ENCODE assay signal across 13 mouse cellular contexts in the genomic region with DNA sequence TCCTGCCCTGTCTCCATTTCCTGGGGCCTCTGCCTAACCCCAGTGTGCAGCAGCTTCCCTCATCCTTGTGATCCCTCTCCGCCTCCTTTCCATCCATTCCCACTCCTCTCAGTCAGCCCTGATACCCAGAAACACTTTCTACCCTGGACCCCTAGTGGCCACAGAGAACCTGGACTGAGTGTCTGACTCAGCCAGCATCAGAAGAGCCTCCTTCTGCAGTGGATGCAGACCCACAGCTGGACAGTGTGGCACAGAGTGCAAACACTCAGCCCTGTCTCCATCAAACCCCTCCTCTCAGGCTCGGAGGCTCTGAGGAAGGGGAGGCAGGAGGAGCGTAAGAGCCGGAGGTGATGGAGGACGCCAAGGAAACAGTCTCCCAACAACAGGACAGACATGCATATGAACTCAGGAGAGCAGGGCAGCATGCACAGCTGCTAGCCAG. TPM values are rescaled to one million over a fixed set of nuclear protein-coding genes. Genes with fewer than 3 reads are reported as not detected.
DNase-seq lines count a peak whose midpoint lies in the region; ATAC-seq and TF ChIP-seq lines count a peak whose summit lies in the region.
"Had no signal": no experiment of that assay in that cellular context is flagged by ENCODE, and none has a peak within 500 bp of the region (broad histone marks: within the 10 kb centered on the region; RNA-seq: fewer than 3 reads in every experiment).

No protein-coding gene starts in this region.

- ATAC-seq in forebrain, postnatal 0 days: no peak
- ATAC-seq in forebrain, embryonic 11.5 days (replicated peaks; ENCODE audit: low FRiP score): no peak
- no peak for ATAC-seq in intestine, postnatal 0 days

- H3K36me3 ChIP-seq in forebrain, postnatal 0 days (ENCODE audit: insufficient read depth): no peaks in the 10 kb centered on the region
- H3K36me3 ChIP-seq in forebrain, embryonic 11.5 days (ENCODE audit: control insufficient read depth, insufficient read depth, low read length): no peaks in the 10 kb centered on the region
- H3K36me3 ChIP-seq in intestine, postnatal 0 days (ENCODE audit: control insufficient read depth, insufficient read depth): no peaks in the 10 kb centered on the region
- H3K36me3 ChIP-seq: limb, embryonic 12.5 days had no signal

- H3K4me1 ChIP-seq in forebrain, postnatal 0 days (ENCODE audit: insufficient read depth): no peaks in the 10 kb centered on the region
- no peaks in the 10 kb centered on the region for H3K4me1 ChIP-seq in forebrain, embryonic 11.5 days (replicated peaks; ENCODE audit: control insufficient read depth, insufficient read depth, low read length)
- no peaks in the 10 kb centered on the region for H3K4me1 ChIP-seq in intestine, postnatal 0 days (replicated peaks; ENCODE audit: control insufficient read depth, insufficient read depth, low read length)

- H3K27me3 ChIP-seq in forebrain, postnatal 0 days (ENCODE audit: insufficient read depth, low read length): no peaks in the 10 kb centered on the region
- H3K27me3 ChIP-seq in forebrain, embryonic 11.5 days (ENCODE audit: control insufficient read depth, insufficient read depth, low read length): no peaks in the 10 kb centered on the region
- H3K27me3 ChIP-seq in intestine, postnatal 0 days (replicated peaks; ENCODE audit: control insufficient read depth, insufficient read depth, low read length): no peaks in the 10 kb centered on the region

- no peak for DNase-seq in forebrain, postnatal 0 days
- DNase-seq in forebrain, embryonic 11.5 days (ENCODE audit: low spot score): no peak
- DNase-seq in testis, postnatal 10 days (ENCODE audit: low spot score): peak; percentile 34
- DNase-seq in testis, postnatal 14 days (ENCODE audit: low spot score): no peak
- DNase-seq in adrenal gland, postnatal 36 days: no peak
- no peak for DNase-seq in cerebellum, adult 8-10 months
- no peak for DNase-seq in heart, postnatal 4 days
- DNase-seq: B cell, adult 2 months; kidney, adult 8-10 months had no signal

- no peak overlapping the region for H3K4me3 ChIP-seq in forebrain, postnatal 0 days (ENCODE audit: low read depth, low read length)
- no peak overlapping the region for H3K4me3 ChIP-seq in forebrain, embryonic 11.5 days (ENCODE audit: low read depth, low read length)
- H3K4me3 ChIP-seq in intestine, postnatal 0 days (ENCODE audit: low read depth, low read length): no peak overlapping the region
- H3K4me3 ChIP-seq: limb, embryonic 12.5 days had no signal

- H3K9me3 ChIP-seq in forebrain, postnatal 0 days (ENCODE audit: low read length): no peaks in the 10 kb centered on the region
- H3K9me3 ChIP-seq in forebrain, embryonic 11.5 days (ENCODE audit: control insufficient read depth, low read length): no peaks in the 10 kb centered on the region
- no peaks in the 10 kb centered on the region for H3K9me3 ChIP-seq in intestine, postnatal 0 days (ENCODE audit: control insufficient read depth)
- H3K9me3 ChIP-seq: limb, embryonic 12.5 days had no signal

- peak; percentile 43 for TF ChIP-seq CTCF in forebrain, postnatal 0 days (IDR thresholded peaks at IDR 0.05; ENCODE audit: low read depth)
- TF ChIP-seq CTCF in intestine, postnatal 0 days (IDR thresholded peaks at IDR 0.05; ENCODE audit: low read depth): peak; percentile 65

- 43% methylated on average over 5 of the region's 5 CpGs for WGBS in forebrain, postnatal 0 days
- 29% methylated on average over 5 of the region's 5 CpGs for WGBS in forebrain, embryonic 11.5 days
- 43% methylated on average over 5 of the region's 5 CpGs for WGBS in intestine, postnatal 0 days

- H3K9ac ChIP-seq in forebrain, postnatal 0 days: no peak overlapping the region
- no peak overlapping the region for H3K9ac ChIP-seq in forebrain, embryonic 11.5 days (ENCODE audit: low read length)
- no peak overlapping the region for H3K9ac ChIP-seq in intestine, postnatal 0 days (ENCODE audit: low read depth, low read length)
- H3K9ac ChIP-seq: limb, embryonic 12.5 days had no signal

- no peak overlapping the region for H3K27ac ChIP-seq in forebrain, postnatal 0 days (ENCODE audit: low read depth, low read length)
- H3K27ac ChIP-seq in forebrain, embryonic 11.5 days (ENCODE audit: low read depth, low read length): no peak overlapping the region
- no peak overlapping the region for H3K27ac ChIP-seq in intestine, postnatal 0 days (ENCODE audit: low read depth, low read length)
- H3K27ac ChIP-seq: limb, embryonic 12.5 days; macrophage had no signal

- no peak overlapping the region for H3K4me2 ChIP-seq in forebrain, postnatal 0 days (ENCODE audit: low read depth)
- H3K4me2 ChIP-seq in forebrain, embryonic 11.5 days (ENCODE audit: low read depth, low read length, severe bottlenecking): no peak overlapping the region
- H3K4me2 ChIP-seq in intestine, postnatal 0 days (replicated peaks; ENCODE audit: low read depth): no peak overlapping the region
- H3K4me2 ChIP-seq: limb, embryonic 12.5 days had no signal

RNA-seq across cellular contexts. Expression of a gene that starts 27.3 kb away (rescaled TPM):
- total RNA-seq in forebrain, postnatal 0 days (2014; rRNA removed): 2.2 and 2.4 TPM in 2 replicates
- polyA plus RNA-seq in forebrain, postnatal 0 days (2015; fragmentation: Nextera tagmentation; extraction: Ambion mirVana): 3.0 and 4.4 TPM in 2 replicates
- polyA plus RNA-seq in forebrain, embryonic 11.5 days (2014; fragmentation: Nextera tagmentation; extraction: Ambion mirVana): 0.12 and 0.15 TPM in 2 replicates
- polyA plus RNA-seq in intestine, postnatal 0 days (2015; fragmentation: Nextera tagmentation; extraction: Ambion mirVana): 5.5 and 5.8 TPM in 2 replicates
- total RNA-seq in adrenal gland, postnatal 36 days (2021): not detected
- total RNA-seq in heart, postnatal 4 days (2021): under 1 TPM in 1 of 2 experiments, not detected in 1; 0.52 TPM
- polyA plus RNA-seq: gonadal fat pad, adult 2 months; limb, embryonic 12.5 days; macrophage had no signal

RNA-seq across cellular contexts. Expression of a gene that starts 28.4 kb away (rescaled TPM):
- total RNA-seq in forebrain, postnatal 0 days (2014; rRNA removed): 0.69 and 0.90 TPM in 2 replicates
- 0.15 and 0.47 TPM in 2 replicates for polyA plus RNA-seq in forebrain, postnatal 0 days (2015; fragmentation: Nextera tagmentation; extraction: Ambion mirVana)
- polyA plus RNA-seq in forebrain, embryonic 11.5 days (2014; fragmentation: Nextera tagmentation; extraction: Ambion mirVana): not detected in 2 replicates
- polyA plus RNA-seq in intestine, postnatal 0 days (2015; fragmentation: Nextera tagmentation; extraction: Ambion mirVana): 0.52 and 0.64 TPM in 2 replicates
- total RNA-seq in adrenal gland, postnatal 36 days (2021): not detected
- not detected for total RNA-seq in heart, postnatal 4 days (2021)
- polyA plus RNA-seq: gonadal fat pad, adult 2 months; limb, embryonic 12.5 days; macrophage had no signal

RNA-seq across cellular contexts. Expression of a gene that starts 49.2 kb away (rescaled TPM):
- total RNA-seq in forebrain, postnatal 0 days (2014; rRNA removed): 0.38 and 0.46 TPM in 2 replicates
- polyA plus RNA-seq in forebrain, postnatal 0 days (2015; fragmentation: Nextera tagmentation; extraction: Ambion mirVana): 1.1 and 1.2 TPM in 2 replicates
- not detected in 2 replicates for polyA plus RNA-seq in forebrain, embryonic 11.5 days (2014; fragmentation: Nextera tagmentation; extraction: Ambion mirVana)
- polyA plus RNA-seq in intestine, postnatal 0 days (2015; fragmentation: Nextera tagmentation; extraction: Ambion mirVana): 0.14 TPM in 1 of 2 replicates, not detected in the other
- total RNA-seq in adrenal gland, postnatal 36 days (2021): not detected
- total RNA-seq in heart, postnatal 4 days (2021): not detected
- polyA plus RNA-seq: limb, embryonic 12.5 days; macrophage had no signal
